Mouse (Mus musculus): ENCODE measurements around the gene Chn2. TPM values are rescaled to one million over a fixed set of nuclear protein-coding genes. Genes with fewer than 3 reads are reported as not detected.
"Not testable (repeated sequence)": the region's sequence is repeated elsewhere in the genome, so short reads cannot be mapped to it uniquely, and the experiment has no call there.

Chn2 gene
- polyA plus RNA-seq, 1 experiment = 22.8 TPM

DNA sequence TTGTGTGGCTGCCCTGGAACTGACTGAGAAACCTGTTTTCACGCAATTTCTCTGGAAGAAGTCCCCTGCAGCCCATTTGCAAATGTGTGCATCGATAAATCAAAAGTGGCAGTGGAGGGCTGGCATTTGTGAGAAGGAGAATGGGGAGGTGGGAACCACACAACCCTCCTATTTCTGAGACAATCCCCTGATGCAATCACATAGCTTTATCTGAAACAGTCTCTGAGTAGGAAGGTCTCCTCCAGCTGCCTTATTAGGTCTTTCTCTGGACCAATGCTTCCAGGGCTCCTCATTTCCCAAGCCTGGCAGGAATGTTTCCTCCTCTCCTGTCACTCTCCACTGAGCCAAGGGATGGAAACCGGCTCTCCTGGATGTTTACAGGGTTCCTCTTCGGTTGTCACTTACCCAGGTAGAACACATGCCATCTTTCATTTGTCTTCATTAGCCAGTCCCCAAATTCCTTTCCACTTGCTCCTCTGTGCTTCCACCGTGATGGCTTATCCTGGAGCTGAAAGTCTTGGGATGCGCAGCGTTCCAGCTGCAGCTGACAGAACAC, 127.7 kb downstream of the Chn2 start:
- 61% methylated on average over 7 of the region's 7 CpGs for WGBS
- peaks cover 18% of the 10 kb centered on the region for H3K4me1 ChIP-seq (ENCODE audit: control insufficient read depth, insufficient read depth, low read length)
- H3K4me3 ChIP-seq (ENCODE audit: insufficient read depth, low read depth, low read length) = no peak overlapping the region
- peak; percentile 17 for DNase-seq
- H3K27ac ChIP-seq (ENCODE audit: insufficient read depth, low read depth, low read length) = no peak overlapping the region
- no peak for TF ChIP-seq POLR2A (IDR thresholded peaks at IDR 0.05; ENCODE audit: low read depth, low read length)
- TF ChIP-seq CTCF (conservative IDR thresholded peaks at IDR 0.05; ENCODE audit: insufficient read depth, insufficient read length, low read depth, low read length) = no peak
- no peaks in the 10 kb centered on the region for H3K27me3 ChIP-seq (replicated peaks; ENCODE audit: control insufficient read depth, insufficient read depth, low read length)
- no peaks in the 10 kb centered on the region for H3K36me3 ChIP-seq (ENCODE audit: control insufficient read depth, insufficient read depth, low read length)

GRCm38 (mm10) chr6:54170286-54170894, 131.0 kb downstream of the Chn2 start:
- H3K27me3 ChIP-seq (replicated peaks; ENCODE audit: control insufficient read depth, insufficient read depth, low read length) = no peaks in the 10 kb centered on the region

GRCm38 (mm10) chr6:54171385-54171784, 132.0 kb downstream of the Chn2 start:
- Histone ChIP-seq H3K36me3 (ENCODE audit: control insufficient read depth, insufficient read depth, low read length) (no peaks in the 10 kb centered on the region), H3K27ac (ENCODE audit: insufficient read depth, low read depth, low read length) (no peak overlapping the region), H3K4me3 (ENCODE audit: insufficient read depth, low read depth, low read length) (no peak overlapping the region), H3K4me1 (ENCODE audit: control insufficient read depth, insufficient read depth, low read length) (peaks cover 8% of the 10 kb centered on the region; the same call in 1 of the 2 replicates), H3K27me3 (replicated peaks; ENCODE audit: control insufficient read depth, insufficient read depth, low read length) (no peaks in the 10 kb centered on the region)
- no peak for DNase-seq
- TF ChIP-seq CTCF (conservative IDR thresholded peaks at IDR 0.05; ENCODE audit: insufficient read depth, insufficient read length, low read depth, low read length) (no peak), POLR2A (IDR thresholded peaks at IDR 0.05; ENCODE audit: low read depth, low read length) (no peak)
- whole genome bisulfite sequencing = 82% methylated on average over 6 of the region's 6 CpGs

More at GRCm38 (mm10) chr6:54170286-54170894, 131.0 kb downstream of the Chn2 start:
- Histone ChIP-seq H3K36me3 (ENCODE audit: control insufficient read depth, insufficient read depth, low read length) (no peaks in the 10 kb centered on the region), H3K4me1 (ENCODE audit: control insufficient read depth, insufficient read depth, low read length) (peaks cover 8% of the 10 kb centered on the region; the same call in 1 of the 2 replicates), H3K4me3 (ENCODE audit: insufficient read depth, low read depth, low read length) (no peak overlapping the region), H3K27ac (ENCODE audit: insufficient read depth, low read depth, low read length) (no peak overlapping the region)
- 48% methylated on average over 11 of the region's 11 CpGs for WGBS
- no peak for TF ChIP-seq CTCF (conservative IDR thresholded peaks at IDR 0.05; ENCODE audit: insufficient read depth, insufficient read length, low read depth, low read length)
- TF ChIP-seq POLR2A (IDR thresholded peaks at IDR 0.05; ENCODE audit: low read depth, low read length) = no peak
- DNase-seq = peak; percentile 70

DNA sequence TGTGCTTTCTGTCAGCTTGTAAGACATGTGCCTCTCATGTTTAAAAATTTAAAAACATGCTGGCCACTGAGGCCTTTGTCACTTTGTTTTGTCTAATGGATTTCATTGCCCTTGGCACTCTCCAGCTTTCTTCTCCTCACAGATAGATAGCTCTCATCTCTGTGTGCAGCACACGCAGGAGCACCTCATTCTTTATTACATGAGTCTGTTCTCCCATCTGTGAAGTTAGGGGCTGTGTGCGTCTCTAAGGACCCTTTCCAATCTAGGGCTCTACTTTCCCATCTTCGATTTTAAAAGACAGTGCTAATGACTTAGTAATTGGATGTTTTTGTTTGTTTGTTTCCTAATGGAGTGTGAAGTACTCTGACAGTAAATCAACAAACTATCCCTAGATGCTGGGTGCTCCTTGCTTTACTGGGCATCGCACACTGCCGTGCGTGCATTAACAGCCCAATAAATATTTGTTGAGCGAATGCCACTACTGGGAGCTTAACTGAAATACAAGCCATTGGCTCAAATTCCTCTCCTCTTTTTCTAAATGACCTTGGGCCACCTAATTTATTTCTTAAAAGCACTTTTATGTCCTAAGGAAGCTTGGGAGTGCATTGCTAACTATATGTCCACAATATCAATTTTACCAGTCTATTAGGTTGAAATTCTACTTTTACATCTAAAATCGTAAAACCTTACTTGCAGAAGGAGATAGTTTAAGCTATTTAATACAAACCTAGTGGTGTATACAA, 136.3 kb downstream of the Chn2 start:
- no peak for DNase-seq
- Histone ChIP-seq H3K4me3 (ENCODE audit: insufficient read depth, low read depth, low read length) (no peak overlapping the region), H3K27me3 (replicated peaks; ENCODE audit: control insufficient read depth, insufficient read depth, low read length) (no peaks in the 10 kb centered on the region), H3K4me1 (ENCODE audit: control insufficient read depth, insufficient read depth, low read length) (no peaks in the 10 kb centered on the region), H3K27ac (ENCODE audit: insufficient read depth, low read depth, low read length) (no peak overlapping the region), H3K36me3 (ENCODE audit: control insufficient read depth, insufficient read depth, low read length) (no peaks in the 10 kb centered on the region)
- WGBS = 79% methylated on average over 8 of the region's 8 CpGs
- TF ChIP-seq CTCF (conservative IDR thresholded peaks at IDR 0.05; ENCODE audit: insufficient read depth, insufficient read length, low read depth, low read length) = no peak
- TF ChIP-seq POLR2A (IDR thresholded peaks at IDR 0.05; ENCODE audit: low read depth, low read length) = no peak

- not testable (repeated sequence) for H3K36me3 ChIP-seq (ENCODE audit: control insufficient read depth, insufficient read depth, low read length); H3K4me3 ChIP-seq (ENCODE audit: insufficient read depth, low read depth, low read length); H3K27me3 ChIP-seq (replicated peaks; ENCODE audit: control insufficient read depth, insufficient read depth, low read length); H3K4me1 ChIP-seq (ENCODE audit: control insufficient read depth, insufficient read depth, low read length); H3K27ac ChIP-seq (ENCODE audit: insufficient read depth, low read depth, low read length)
- DNase-seq = peak; percentile 38
- 71% methylated on average over 6 of the region's 6 CpGs for WGBS
Measured at GRCm38 (mm10) chr6:54177081-54177480, 137.7 kb downstream of the Chn2 start.

DNA sequence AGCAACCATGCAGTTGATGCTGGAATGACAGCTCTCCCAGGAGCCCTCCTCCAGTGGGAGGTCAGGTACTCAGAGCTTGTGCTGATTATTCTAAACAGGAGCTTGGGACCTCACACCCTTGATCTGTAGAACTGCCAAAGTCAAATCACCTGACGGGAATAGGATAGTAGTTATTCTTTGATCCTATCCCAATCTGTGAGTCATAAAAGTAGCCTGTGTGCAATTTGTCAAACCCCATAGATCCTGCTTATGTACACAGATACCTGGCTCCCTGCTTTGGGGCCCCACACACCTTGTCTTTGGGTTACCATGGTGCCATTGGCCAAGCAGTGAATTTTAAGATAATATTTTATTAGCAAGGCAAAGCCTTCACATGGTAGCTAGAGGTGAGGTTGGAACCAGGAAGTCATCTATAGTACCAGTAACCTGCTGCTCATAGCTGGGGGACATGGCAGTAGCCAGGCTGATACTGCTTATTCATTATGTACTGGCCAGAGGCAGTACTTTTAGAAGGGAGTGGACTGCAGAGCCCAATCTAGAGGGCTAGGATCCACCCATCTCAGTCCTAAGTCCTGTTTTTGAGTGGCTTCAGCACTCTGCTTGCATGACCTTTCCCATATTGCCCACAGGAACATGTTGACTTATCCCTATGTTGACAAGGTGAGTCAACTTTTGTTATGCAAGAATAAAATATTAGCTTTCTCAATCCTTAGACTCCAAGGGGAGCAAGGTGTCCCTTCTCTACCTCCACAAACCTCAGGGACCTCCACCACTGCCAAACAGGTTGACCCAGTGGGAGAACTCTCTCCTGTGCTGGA, 139.9 kb downstream of the Chn2 start:
- TF ChIP-seq POLR2A (IDR thresholded peaks at IDR 0.05; ENCODE audit: low read depth, low read length) = no peak
- H3K27me3 ChIP-seq (replicated peaks; ENCODE audit: control insufficient read depth, insufficient read depth, low read length) = no peaks in the 10 kb centered on the region
- no peaks in the 10 kb centered on the region for H3K36me3 ChIP-seq (ENCODE audit: control insufficient read depth, insufficient read depth, low read length)
- WGBS = 64% methylated on average over 1 of the region's 1 CpGs
- DNase-seq = no peak
- no peak overlapping the region for H3K27ac ChIP-seq (ENCODE audit: insufficient read depth, low read depth, low read length)
- no peaks in the 10 kb centered on the region for H3K4me1 ChIP-seq (ENCODE audit: control insufficient read depth, insufficient read depth, low read length)
- no peak overlapping the region for H3K4me3 ChIP-seq (ENCODE audit: insufficient read depth, low read depth, low read length)

DNA sequence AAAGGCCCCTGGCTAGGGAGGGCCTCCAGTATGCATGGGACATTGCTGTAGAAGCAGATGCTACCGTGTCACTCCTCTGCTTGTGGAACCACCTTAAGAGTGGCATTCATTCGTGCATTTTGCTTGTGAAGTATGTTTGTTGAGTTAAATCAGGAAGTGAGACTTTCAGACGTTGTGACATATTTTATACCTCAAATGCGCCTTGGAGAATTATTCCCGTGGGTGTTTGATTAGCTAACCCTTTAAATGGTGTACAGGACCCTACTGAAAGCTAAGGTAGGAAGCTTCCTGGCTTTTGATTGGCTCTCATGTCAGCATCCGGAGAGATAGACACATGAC, 140.5 kb downstream of the Chn2 start:
- WGBS = 78% methylated on average over 6 of the region's 6 CpGs
- TF ChIP-seq CTCF (conservative IDR thresholded peaks at IDR 0.05; ENCODE audit: insufficient read depth, insufficient read length, low read depth, low read length) (no peak), POLR2A (IDR thresholded peaks at IDR 0.05; ENCODE audit: low read depth, low read length) (no peak)
- H3K36me3 ChIP-seq (ENCODE audit: control insufficient read depth, insufficient read depth, low read length) = no peaks in the 10 kb centered on the region
- no peaks in the 10 kb centered on the region for H3K27me3 ChIP-seq (replicated peaks; ENCODE audit: control insufficient read depth, insufficient read depth, low read length)
- H3K4me3 ChIP-seq (ENCODE audit: insufficient read depth, low read depth, low read length) = no peak overlapping the region
- DNase-seq = no peak
- no peaks in the 10 kb centered on the region for H3K4me1 ChIP-seq (ENCODE audit: control insufficient read depth, insufficient read depth, low read length)
- no peak overlapping the region for H3K27ac ChIP-seq (ENCODE audit: insufficient read depth, low read depth, low read length)

Measured in kidney, adult 2 months (tissue).